17 mouse cellular contexts compared by ENCODE assay signal in the genomic region with DNA sequence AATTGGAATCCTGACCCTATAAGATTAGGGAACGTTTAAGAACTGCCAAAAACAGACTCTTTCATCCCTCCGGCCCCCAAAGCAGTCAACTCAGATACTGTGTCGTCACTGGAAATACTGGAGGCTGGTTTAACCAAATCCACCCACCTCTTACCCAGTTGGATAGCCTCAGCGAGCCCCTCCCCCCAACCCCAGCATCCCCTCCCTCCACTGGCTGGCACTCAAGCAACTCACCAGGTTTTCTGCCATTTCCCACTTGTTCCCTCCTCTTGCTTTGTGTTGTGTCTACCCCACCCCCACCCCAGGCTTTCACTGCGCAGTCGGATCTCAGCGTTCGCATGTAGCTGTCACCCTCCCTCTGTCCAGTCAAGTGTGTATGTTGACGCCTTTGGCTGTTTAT.
DNase-seq lines count a peak whose midpoint lies in the region; ATAC-seq lines count a peak whose summit lies in the region.
"Had no signal": no experiment of that assay in that cellular context is flagged by ENCODE, and none has a peak within 500 bp of the region (broad histone marks: within the 10 kb centered on the region; RNA-seq: fewer than 3 reads in every experiment).

No protein-coding gene starts in this region.

- no peaks in the 10 kb centered on the region for H3K36me3 ChIP-seq in heart, embryonic 13.5 days
- H3K36me3 ChIP-seq in embryonic facial prominence, embryonic 13.5 days = no peaks in the 10 kb centered on the region
- no peaks in the 10 kb centered on the region for H3K36me3 ChIP-seq in hindbrain, embryonic 16.5 days (ENCODE audit: control insufficient read depth, insufficient read depth, low read length)
- H3K36me3 ChIP-seq: limb, embryonic 13.5 days; neural tube, embryonic 15.5 days had no signal

- no peak for ATAC-seq in heart, embryonic 13.5 days (ENCODE audit: extremely low read depth, insufficient number of reproducible peaks, low FRiP score, low TSS enrichment)
- ATAC-seq in embryonic facial prominence, embryonic 13.5 days (ENCODE audit: insufficient number of reproducible peaks, insufficient read depth, low FRiP score, low TSS enrichment, low read depth) = 0 out of 2 replicates have a peak, but pooled peaks have one; percentile 26
- no peak for ATAC-seq in hindbrain, embryonic 16.5 days
- ATAC-seq: liver, postnatal 0 days had no signal

- WGBS in heart, embryonic 13.5 days = 39% methylated on average over 9 of the region's 9 CpGs
- 37% methylated on average over 9 of the region's 9 CpGs for WGBS in embryonic facial prominence, embryonic 13.5 days
- WGBS in hindbrain, embryonic 16.5 days = 30% methylated on average over 9 of the region's 9 CpGs

- no peak overlapping the region for H3K27ac ChIP-seq in heart, embryonic 13.5 days (replicated peaks)
- no peak overlapping the region for H3K27ac ChIP-seq in embryonic facial prominence, embryonic 13.5 days
- no peak overlapping the region for H3K27ac ChIP-seq in hindbrain, embryonic 16.5 days (ENCODE audit: low read depth, low read length)
- H3K27ac ChIP-seq: gastrocnemius, adult 2 months; limb, embryonic 13.5 days; neural tube, embryonic 15.5 days had no signal

- peaks cover 7% of the 10 kb centered on the region for H3K4me1 ChIP-seq in heart, embryonic 13.5 days
- peaks cover 11% of the 10 kb centered on the region for H3K4me1 ChIP-seq in embryonic facial prominence, embryonic 13.5 days
- H3K4me1 ChIP-seq in hindbrain, embryonic 16.5 days (ENCODE audit: control insufficient read depth, insufficient read depth, low read depth, low read length) = no peaks in the 10 kb centered on the region
- H3K4me1 ChIP-seq: limb, embryonic 13.5 days; neural tube, embryonic 15.5 days had no signal

- H3K4me3 ChIP-seq in heart, embryonic 13.5 days = no peak overlapping the region
- H3K4me3 ChIP-seq in embryonic facial prominence, embryonic 13.5 days = no peak overlapping the region
- H3K4me3 ChIP-seq in hindbrain, embryonic 16.5 days (ENCODE audit: low read length) = no peak overlapping the region
- H3K4me3 ChIP-seq: erythroblast, embryonic 14.5 days; gastrocnemius, adult 2 months; limb, embryonic 13.5 days; neural tube, embryonic 15.5 days had no signal

- intact Hi-C loops in heart, postnatal 36 days (cut with DNase I) = no loop called here

- no peak for DNase-seq in heart, postnatal 36 days
- DNase-seq in ES-CJ7 (ENCODE audit: low read depth, low spot score) = peak; percentile 50
- no peak for DNase-seq in gastrocnemius, adult 8-10 months (ENCODE audit: low spot score in 2 of 2)
- DNase-seq in frontal cortex, postnatal 14 days (ENCODE audit: low spot score in 2 of 2) = no peak
- DNase-seq: B cell, adult 2 months; cerebellum, postnatal 36 days; gastrocnemius, adult 2 months; kidney, postnatal 4 days; liver, postnatal 0 days; lung, postnatal 4 days; right cerebral cortex, adult 18-20 months had no signal

- no peaks in the 10 kb centered on the region for H3K9me3 ChIP-seq in heart, embryonic 13.5 days
- H3K9me3 ChIP-seq in embryonic facial prominence, embryonic 13.5 days = no peaks in the 10 kb centered on the region
- no peaks in the 10 kb centered on the region for H3K9me3 ChIP-seq in hindbrain, embryonic 16.5 days (ENCODE audit: control insufficient read depth, low read length)
- H3K9me3 ChIP-seq: limb, embryonic 13.5 days; neural tube, embryonic 15.5 days had no signal

- H3K4me2 ChIP-seq in heart, embryonic 13.5 days = peak overlapping the region; percentile 5; the same call in 1 of the 2 replicates
- H3K4me2 ChIP-seq in embryonic facial prominence, embryonic 13.5 days = 0 out of 2 replicates have a peak overlapping the region, but pooled peaks have one; percentile 11
- H3K4me2 ChIP-seq in hindbrain, embryonic 16.5 days (ENCODE audit: low read length) = peak overlapping the region; percentile 15; the same call in 1 of the 2 replicates
- H3K4me2 ChIP-seq: limb, embryonic 13.5 days; neural tube, embryonic 15.5 days had no signal

- H3K9ac ChIP-seq in heart, embryonic 13.5 days = no peak overlapping the region
- no peak overlapping the region for H3K9ac ChIP-seq in embryonic facial prominence, embryonic 13.5 days
- H3K9ac ChIP-seq in hindbrain, embryonic 16.5 days (ENCODE audit: low read depth, low read length) = no peak overlapping the region
- H3K9ac ChIP-seq: limb, embryonic 13.5 days; liver, postnatal 0 days; neural tube, embryonic 15.5 days had no signal

- H3K27me3 ChIP-seq in heart, embryonic 13.5 days (replicated peaks) = no peaks in the 10 kb centered on the region
- no peaks in the 10 kb centered on the region for H3K27me3 ChIP-seq in embryonic facial prominence, embryonic 13.5 days
- no peaks in the 10 kb centered on the region for H3K27me3 ChIP-seq in hindbrain, embryonic 16.5 days (replicated peaks; ENCODE audit: control insufficient read depth, insufficient read depth, low read length)
- H3K27me3 ChIP-seq: limb, embryonic 13.5 days; neural tube, embryonic 15.5 days had no signal
